Mouse (Mus musculus) lung, adult 2 months (tissue): ENCODE results near the gene Pgrmc1. TPM values are rescaled to one million over a fixed set of nuclear protein-coding genes. Genes with fewer than 3 reads are reported as not detected.

Experiments used
- DNase-seq: peaks from one replicate; pipeline ENCODE4 v3.0.0; 2022
- H3K4me1 ChIP-seq: fragments of 200-500 bp; 2 replicates; pipeline ENCODE4 v1.6.1; 2011; ENCODE audit warnings: low read length; ENCODE audit not compliant: control insufficient read depth, insufficient read depth
- H3K4me3 ChIP-seq: fragments of 200-500 bp; replicated peaks from 2 replicates; pipeline ENCODE3; 2011; ENCODE audit warnings: low read depth, mild to moderate bottlenecking, control low read depth, low read length; ENCODE audit errors: extremely low read depth
- CTCF ChIP-seq: fragments of 200-500 bp; IDR thresholded peaks from 2 replicates; pipeline ENCODE4 v1.5.1; 2011; ENCODE audit warnings: mild to moderate bottlenecking, low read length, control low read depth; ENCODE audit not compliant: insufficient read depth
- POLR2A ChIP-seq: fragments of 200-500 bp; IDR thresholded peaks from 2 replicates; pipeline ENCODE4 v1.6.1; 2011; ENCODE audit warnings: low read depth, mild to moderate bottlenecking, control low read depth, low read length, borderline replicate concordance; ENCODE audit errors: extremely low read depth
- WGBS: fragments of 180-500 bp; shearing (Covaris S2); methylation state at CpG from one replicate; pipeline ENCODE4 v1.1.7; 2018; 5-methylcytosine and 5-hydroxymethylcytosine counted together
- polyA plus RNA-seq: library from polyadenylated mRNA; depleted of rRNA; stranded (reverse); fragments of >200 nt; gene quantifications from 2 replicates; pipeline ENCODE4 v1.2.3, GENCODE M21; 2012; rRNA removed

Pgrmc1 gene
- polyA plus RNA-seq, 1 experiment, result 121 TPM

GRCm38 (mm10) chrX:36600066-36600465 is 2.1 kb downstream of the Pgrmc1 start:
- no peak for TF ChIP-seq POLR2A
- no peak for TF ChIP-seq CTCF
- H3K4me1 ChIP-seq, result peaks cover 2% of the 10 kb centered on the region; the same call in 1 of the 2 replicates
- H3K4me3 ChIP-seq, result no peak overlapping the region
- WGBS, result 76% methylated on average over 8 of the region's 8 CpGs
- DNase-seq, result no peak

- Histone ChIP-seq H3K4me1 (peaks cover 2% of the 10 kb centered on the region; the same call in 1 of the 2 replicates), H3K4me3 (no peak overlapping the region)
- no peak for DNase-seq
- TF ChIP-seq CTCF (no peak), POLR2A (no peak)
- WGBS, result 81% methylated on average over 2 of the region's 2 CpGs
Observed at GRCm38 (mm10) chrX:36602926-36603325, 4.9 kb downstream of the Pgrmc1 start.

GRCm38 (mm10) chrX:36604040-36604439 is 6.0 kb downstream of the Pgrmc1 start:
- Histone ChIP-seq H3K4me1 (peaks cover 2% of the 10 kb centered on the region; the same call in 1 of the 2 replicates), H3K4me3 (no peak overlapping the region)
- 70% methylated on average over 4 of the region's 4 CpGs for WGBS
- DNase-seq, result no peak
- no peak for TF ChIP-seq POLR2A
- no peak for TF ChIP-seq CTCF

GRCm38 (mm10) chrX:36609117-36609516 is 11.1 kb downstream of the Pgrmc1 start:
- 71% methylated on average over 2 of the region's 2 CpGs for whole genome bisulfite sequencing
- DNase-seq, result no peak
- Histone ChIP-seq H3K4me1 (no peaks in the 10 kb centered on the region), H3K4me3 (no peak overlapping the region)
- TF ChIP-seq CTCF, result no peak
- TF ChIP-seq POLR2A, result no peak

- TF ChIP-seq POLR2A, result no peak
- H3K4me1 ChIP-seq, result no peaks in the 10 kb centered on the region
- WGBS, result 57% methylated on average over 3 of the region's 3 CpGs
- no peak overlapping the region for H3K4me3 ChIP-seq
- no peak for DNase-seq
Observed at GRCm38 (mm10) chrX:36628102-36628501, 30.1 kb downstream of the Pgrmc1 start.

- DNase-seq, result no peak
- WGBS, result 3% methylated on average over 1 of the region's 1 CpGs
Observed at GRCm38 (mm10) chrX:36630771-36631170, 32.8 kb downstream of the Pgrmc1 start.

GRCm38 (mm10) chrX:36640046-36640445 is 42.0 kb downstream of the Pgrmc1 start:
- 70% methylated on average over 6 of the region's 6 CpGs for WGBS
- Histone ChIP-seq H3K4me3 (no peak overlapping the region), H3K4me1 (no peaks in the 10 kb centered on the region)
- TF ChIP-seq CTCF (no peak), POLR2A (no peak)
- DNase-seq, result no peak

More at GRCm38 (mm10) chrX:36630771-36631170, 32.8 kb downstream of the Pgrmc1 start:
- H3K4me3 ChIP-seq, result no peak overlapping the region
- TF ChIP-seq CTCF, result no peak
- no peak for TF ChIP-seq POLR2A
- no peaks in the 10 kb centered on the region for H3K4me1 ChIP-seq

- TF ChIP-seq POLR2A, result no peak; the same call in 1 of the 2 replicates
- peak; percentile 51 for TF ChIP-seq CTCF
- Histone ChIP-seq H3K4me3 (peak within 1 kb of the TSS; percentile 60), H3K4me1 (no peaks in the 10 kb centered on the region)
- 26% methylated on average over 60 of the region's 60 CpGs for WGBS
- peak; percentile 70 for DNase-seq
Observed at GRCm38 (mm10) chrX:36644657-36645551, 46.9 kb downstream of the Pgrmc1 start, which contains the start of gene Akap17b. TSS of gene Akap17b (minus strand) at chrX:36645395.

Other genes with a start within 250 kb of the Pgrmc1 start
- not detected in 2 replicates for gene Gm6268, start 196.9 kb upstream of the Pgrmc1 start, polyA plus RNA-seq
- gene Gm14569, start 106.4 kb upstream of the Pgrmc1 start, polyA plus RNA-seq, result 0.08 and 0.21 TPM in 2 replicates
- gene Akap17b, start 47.2 kb downstream of the Pgrmc1 start, polyA plus RNA-seq, result 0.34 and 0.60 TPM in 2 replicates
- gene Slc25a43, start 145.5 kb downstream of the Pgrmc1 start, polyA plus RNA-seq, result 3.1 and 3.4 TPM in 2 replicates
- gene Slc25a5, start 197.4 kb downstream of the Pgrmc1 start, polyA plus RNA-seq, result 299 and 343 TPM in 2 replicates